Mouse (Mus musculus): Measurements from ENCODE around the gene Utf1.

The Utf1 gene

GRCm38 (mm10) chr7:139943674-139944281 is at the start of gene Utf1:
Gene Utf1 (plus strand): TSS chr7:139943789.
- no peak for DNase-seq (ENCODE audit: low read depth, low spot score)

DNA sequence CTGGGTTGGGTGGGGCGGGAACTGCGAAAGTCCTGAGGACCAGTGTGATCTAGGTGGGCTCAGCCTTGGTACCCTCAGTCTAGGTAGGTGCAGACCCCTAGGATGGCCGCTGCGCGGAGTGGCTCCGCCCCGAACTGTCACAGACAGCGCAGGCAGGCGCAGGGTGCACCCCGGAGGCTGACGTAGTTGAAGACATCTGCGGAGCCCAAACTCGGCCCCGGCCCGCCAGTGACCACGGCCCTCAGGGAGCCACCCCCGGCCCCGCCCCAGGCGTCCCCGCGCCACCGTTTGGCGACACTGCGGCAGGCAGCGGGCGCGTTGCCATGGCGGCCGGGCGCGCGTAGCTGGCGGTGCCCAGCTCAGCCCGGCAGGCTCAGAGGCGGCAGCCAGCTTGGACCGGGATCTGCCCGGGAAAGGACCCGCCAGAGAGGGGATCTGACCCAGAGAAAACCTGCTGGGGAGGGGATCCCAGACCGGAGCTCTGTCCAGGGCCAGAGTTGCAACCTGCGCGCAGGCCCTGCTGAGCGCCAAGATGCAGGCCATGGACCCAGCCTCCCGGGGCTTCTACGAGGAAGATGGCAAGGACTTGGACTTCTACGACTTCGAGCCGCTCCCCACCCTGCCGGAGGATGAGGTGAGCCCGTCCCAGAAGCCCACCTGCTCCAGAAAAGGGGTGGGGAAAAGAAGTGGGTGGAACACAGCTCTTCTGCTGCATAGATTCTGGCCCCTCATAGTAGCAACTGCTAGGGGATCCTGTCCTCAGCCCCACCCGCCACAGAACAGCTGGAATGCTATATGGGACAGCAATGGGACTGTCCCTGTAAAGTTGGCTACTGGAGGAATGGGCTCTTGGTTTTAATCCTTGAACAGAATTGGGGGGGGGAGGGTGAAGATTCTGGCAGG is 48.7 kb upstream of the Utf1 start, which contains the start of gene Kndc1:
Gene Kndc1, plus strand, starts transcription at position 42 of the 903 bp plus-strand sequence.
- DNase-seq (ENCODE audit: low read depth, low spot score), result no peak

DNA sequence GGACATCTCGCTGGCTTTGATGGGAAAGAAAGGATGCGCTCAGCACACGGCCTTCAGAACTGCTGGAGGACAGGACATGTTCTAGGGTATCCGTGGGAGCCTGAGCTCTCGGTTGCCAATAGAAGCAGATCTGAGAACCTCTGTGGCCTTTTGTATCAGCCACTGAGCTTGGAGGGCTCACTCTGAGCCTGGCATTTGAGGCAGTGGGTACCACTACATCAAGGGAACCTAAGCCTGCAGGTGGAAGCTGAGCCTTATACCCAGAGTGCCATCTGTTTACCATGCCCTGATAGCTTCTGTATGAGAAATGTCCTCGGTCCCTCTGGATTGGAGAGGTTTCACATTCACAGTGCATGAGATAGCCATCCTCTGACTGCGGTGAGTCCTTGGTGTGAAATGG is 47.3 kb upstream of the Utf1 start:
- no peak for DNase-seq (ENCODE audit: low read depth, low spot score)

DNA sequence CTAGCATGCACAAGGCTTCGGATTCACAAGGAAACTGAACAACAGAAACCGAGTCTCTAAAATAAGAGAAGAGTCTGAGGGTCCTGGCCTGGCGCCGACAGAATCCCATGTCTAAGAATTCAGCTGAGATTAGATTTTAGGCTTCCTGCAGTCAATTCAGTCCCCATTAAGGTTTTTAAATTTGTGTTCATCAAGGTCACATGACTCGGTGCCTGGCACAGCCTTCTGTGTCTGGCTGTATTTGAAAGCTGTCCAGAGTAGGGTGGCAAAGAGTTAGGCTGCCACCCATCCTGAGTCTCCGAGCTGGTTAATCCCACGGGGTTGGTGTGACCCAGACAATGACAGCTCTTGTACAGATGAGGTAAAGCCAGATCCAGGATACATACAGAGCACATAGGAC is 46.8 kb upstream of the Utf1 start:
- no peak for DNase-seq (ENCODE audit: low read depth, low spot score)

DNA sequence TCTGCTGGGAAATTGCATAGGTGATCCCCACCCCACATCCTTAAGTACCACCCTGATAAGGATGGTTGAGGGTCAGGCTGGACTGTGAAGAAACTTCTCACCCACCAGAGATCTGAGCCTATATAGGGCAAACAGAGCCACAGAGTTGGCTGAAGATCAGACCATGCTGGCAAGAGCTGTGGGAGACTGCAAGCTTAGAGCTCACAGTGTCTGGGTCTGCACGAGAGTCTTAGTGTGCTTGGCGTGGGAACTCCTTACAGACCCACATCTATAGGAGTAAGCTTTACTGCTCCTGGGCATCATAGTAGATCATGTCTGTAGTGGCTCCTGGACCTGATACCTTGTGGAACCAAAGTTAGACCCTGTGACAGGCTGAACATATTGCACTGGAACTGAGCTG is 45.0 kb upstream of the Utf1 start:
- DNase-seq (ENCODE audit: low read depth, low spot score), result no peak

DNA sequence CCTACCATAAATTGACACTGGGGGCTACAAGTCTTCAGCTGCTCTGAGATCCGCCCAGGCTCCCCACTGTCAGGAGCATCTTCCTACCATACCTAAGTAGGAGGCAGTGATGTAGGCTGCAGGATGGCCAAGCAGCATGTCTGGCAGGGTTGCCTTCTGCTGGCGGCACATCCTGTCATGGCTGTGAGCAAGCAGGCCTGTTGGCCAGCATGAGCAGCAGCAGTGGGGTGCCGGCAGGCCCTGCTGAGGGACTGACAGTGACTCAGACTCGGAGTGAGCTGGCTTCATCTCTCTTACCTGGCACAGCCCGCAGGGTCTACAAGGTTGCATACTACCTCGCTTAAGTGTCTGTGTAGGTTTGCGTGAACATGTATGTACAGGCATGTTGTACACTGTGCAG is 44.1 kb upstream of the Utf1 start:
- no peak for DNase-seq (ENCODE audit: low read depth, low spot score)

DNA sequence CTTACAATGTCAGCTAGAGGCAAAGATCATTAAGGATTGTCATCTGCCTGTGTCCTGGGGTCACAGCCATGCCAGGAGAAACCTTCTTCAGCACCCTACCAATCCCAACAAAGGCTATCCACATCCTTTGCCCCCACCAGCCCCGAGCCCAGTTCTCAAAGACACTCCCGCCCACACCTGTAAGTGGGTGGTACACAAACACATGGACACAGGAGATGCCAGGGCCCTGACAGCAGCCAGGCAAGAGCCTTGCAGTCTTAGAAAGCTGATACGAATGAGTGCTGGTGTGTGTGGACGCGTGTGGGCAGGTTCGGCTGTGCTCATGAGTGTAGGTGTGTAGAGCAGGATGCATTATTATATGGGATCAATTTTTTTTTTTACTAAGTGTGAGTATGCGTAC is 43.1 kb upstream of the Utf1 start:
- DNase-seq (ENCODE audit: low read depth, low spot score), result no peak

GRCm38 (mm10) chr7:139900896-139901295 is 42.7 kb upstream of the Utf1 start:
- no peak for DNase-seq (ENCODE audit: low read depth, low spot score)

GRCm38 (mm10) chr7:139901981-139902380 is 41.6 kb upstream of the Utf1 start:
- DNase-seq (ENCODE audit: low read depth, low spot score), result no peak

- DNase-seq (ENCODE audit: low read depth, low spot score), result no peak
These were observed 38.3 kb upstream of the Utf1 start for GRCm38 (mm10) chr7:139905261-139905660.

- DNase-seq (ENCODE audit: low read depth, low spot score), result no peak
These were observed 37.9 kb upstream of the Utf1 start for GRCm38 (mm10) chr7:139905661-139906060.

DNA sequence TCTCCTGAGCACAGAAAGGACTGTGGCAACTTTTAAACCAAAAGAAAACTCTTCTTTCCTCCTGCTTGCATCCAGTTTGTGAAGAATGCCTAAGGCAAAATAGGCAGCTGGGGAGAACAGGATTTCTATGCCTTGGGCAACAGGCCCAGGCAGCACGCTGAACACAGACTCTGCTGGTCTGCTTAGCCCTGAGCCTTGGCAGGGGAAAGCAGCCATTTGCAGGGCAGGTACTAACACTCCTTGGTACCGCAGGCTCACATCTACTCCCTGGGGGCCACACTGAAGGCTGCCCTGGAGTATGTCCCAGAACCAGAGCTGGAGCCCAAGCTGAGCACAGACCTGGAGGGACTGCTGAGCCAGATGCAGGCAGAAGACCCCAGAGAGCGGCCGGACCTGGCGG is 35.4 kb upstream of the Utf1 start:
- no peak for DNase-seq (ENCODE audit: low read depth, low spot score)

DNA sequence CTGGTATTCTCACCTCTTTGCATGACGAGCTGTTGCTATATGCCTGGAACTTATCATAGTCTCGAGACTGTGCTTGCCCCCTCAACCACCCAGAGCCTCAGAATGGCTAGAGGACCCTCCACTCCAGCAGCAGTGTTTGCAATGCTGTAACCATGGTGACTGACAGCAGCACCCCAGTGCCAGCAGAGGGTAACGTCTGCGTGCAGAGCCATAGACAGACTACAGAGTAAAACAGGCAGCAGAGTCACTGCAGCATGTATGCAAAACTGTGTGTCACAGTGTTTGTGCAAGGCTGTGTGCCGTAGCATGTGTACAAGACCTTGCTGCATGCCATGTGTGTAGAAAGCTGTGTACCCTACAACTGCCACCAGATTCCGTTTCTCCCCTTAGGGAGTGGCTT is 34.1 kb upstream of the Utf1 start:
- DNase-seq (ENCODE audit: low read depth, low spot score), result no peak

DNA sequence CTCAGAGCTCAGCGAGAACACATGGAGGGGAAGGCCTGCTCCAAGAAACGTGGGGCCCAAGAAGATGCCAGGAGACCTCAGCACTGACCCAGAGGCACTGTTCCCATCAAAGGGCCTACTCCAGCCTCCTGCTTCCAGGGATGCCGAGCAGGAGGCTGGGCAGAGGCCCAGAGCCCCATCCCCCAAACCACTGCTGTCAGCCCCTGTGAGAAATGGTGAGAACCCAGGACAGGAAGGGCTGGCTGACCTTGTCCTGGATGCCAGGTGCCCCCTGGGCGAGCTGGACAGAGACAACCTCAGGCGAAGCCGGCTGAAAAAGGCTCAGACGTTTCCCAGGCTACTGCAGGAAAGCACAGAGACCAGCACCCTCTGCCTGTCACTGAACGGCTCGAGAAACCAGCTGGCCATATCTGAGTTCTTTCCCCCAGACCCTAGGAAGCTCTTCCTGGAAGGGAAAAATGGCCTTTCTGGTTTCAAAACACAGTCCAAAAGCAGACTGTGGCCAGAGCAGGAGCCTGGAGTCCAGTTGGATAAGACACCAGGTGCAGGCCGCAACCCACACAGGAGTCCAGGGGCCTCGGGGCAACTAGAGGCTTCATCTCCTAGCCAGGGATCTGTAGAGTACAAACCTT is 33.3 kb upstream of the Utf1 start:
- DNase-seq (ENCODE audit: low read depth, low spot score), result no peak

- no peak for DNase-seq (ENCODE audit: low read depth, low spot score)
These were observed 29.2 kb upstream of the Utf1 start for GRCm38 (mm10) chr7:139914141-139915047.

- DNase-seq (ENCODE audit: low read depth, low spot score), result no peak
These were observed 27.8 kb upstream of the Utf1 start for GRCm38 (mm10) chr7:139915646-139916257.

DNA sequence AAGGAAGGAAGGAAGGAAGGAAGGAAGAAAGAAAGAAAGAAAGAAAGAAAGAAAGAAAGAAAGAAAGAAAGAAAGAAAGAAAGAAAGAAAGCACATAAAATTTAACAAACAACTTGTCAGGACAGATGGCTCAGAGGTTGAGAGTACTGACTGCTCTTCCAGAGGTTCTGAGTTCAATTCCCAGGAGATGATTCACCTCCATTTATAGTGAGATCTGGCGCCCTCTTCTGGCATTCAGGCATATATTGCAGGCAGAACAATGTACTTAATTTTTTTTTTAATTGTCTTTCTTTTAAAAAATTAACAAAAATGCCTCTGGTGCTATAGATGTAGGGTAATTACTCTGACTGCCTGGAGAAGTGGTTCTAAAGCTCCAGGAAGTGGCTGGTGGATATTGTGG is 27.2 kb upstream of the Utf1 start:
- no peak for DNase-seq (ENCODE audit: low read depth, low spot score)

- no peak for DNase-seq (ENCODE audit: low read depth, low spot score)
These were observed 25.3 kb upstream of the Utf1 start for GRCm38 (mm10) chr7:139918262-139918661.

DNA sequence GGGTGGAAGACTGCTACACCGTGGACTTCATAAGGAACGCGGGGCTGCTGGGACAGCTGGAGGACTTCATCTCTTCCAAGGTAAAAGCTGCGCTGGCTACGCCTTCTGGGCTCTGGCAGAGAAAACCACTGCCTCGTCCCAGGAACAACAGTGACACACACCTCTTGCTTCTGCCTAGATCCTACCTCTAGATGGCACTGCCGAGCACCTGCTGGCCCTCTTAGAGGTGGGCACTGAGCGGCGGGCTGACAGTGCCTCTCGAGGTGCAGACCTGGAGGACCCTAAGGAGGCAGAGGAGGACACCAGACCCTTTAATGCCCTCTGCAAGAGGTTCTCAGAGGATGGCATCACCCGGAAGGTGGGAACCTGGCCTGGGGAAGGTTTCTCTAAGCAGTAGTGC is 12.9 kb upstream of the Utf1 start:
- DNase-seq (ENCODE audit: low read depth, low spot score), result no peak

DNA sequence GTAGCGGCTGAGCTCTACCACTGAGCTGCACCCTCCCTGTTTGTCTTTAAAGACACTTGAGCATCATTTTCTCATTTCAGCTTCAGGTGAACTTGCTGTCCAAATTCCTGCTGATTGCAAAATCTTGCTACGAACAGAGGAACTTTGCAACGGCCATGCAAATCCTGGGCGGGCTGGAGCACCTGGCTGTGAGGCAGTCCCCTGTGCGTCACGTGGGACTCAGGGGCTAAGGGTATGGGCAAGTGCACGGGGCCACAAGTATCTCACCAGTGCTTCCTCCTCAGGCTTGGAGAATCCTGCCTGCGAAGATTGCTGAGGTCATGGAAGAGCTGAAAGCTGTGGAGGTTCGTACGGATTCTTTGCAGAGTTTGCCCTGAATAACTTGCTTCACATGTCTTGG is 6.9 kb upstream of the Utf1 start:
- DNase-seq (ENCODE audit: low read depth, low spot score), result no peak

DNA sequence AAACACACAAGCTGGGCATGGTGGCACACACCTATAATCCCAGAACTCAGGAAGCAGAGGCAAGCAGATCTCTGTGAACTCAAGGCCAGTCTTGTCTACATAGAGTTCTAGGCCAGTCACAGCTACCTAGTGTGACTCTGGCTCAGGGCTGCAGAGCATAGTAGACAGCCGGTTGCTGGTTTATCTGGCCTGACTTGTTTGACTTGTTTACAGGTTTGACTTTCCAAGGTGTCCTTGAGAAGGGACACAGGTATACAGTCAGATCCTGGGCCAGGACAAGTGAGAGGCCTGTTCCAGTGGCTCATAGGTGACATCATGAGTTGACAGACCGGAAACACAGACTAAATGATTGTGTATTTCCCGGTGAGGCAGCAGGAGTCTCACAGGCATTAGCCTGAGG is 6.5 kb upstream of the Utf1 start:
- DNase-seq (ENCODE audit: low read depth, low spot score), result no peak

Measured in brain, embryonic 18.5 days (tissue).